Mouse (Mus musculus): ENCODE results near the gene Gm4187. TPM values are rescaled to one million over a fixed set of nuclear protein-coding genes. Genes with fewer than 3 reads are reported as not detected.
"Not testable (repeated sequence)": the region's sequence is repeated elsewhere in the genome, so short reads cannot be mapped to it uniquely, and the experiment has no call there.

Gene Gm4187
- polyA plus RNA-seq (2015; fragmentation: Nextera tagmentation; extraction: Ambion mirVana) = not detected in 2 replicates

DNA sequence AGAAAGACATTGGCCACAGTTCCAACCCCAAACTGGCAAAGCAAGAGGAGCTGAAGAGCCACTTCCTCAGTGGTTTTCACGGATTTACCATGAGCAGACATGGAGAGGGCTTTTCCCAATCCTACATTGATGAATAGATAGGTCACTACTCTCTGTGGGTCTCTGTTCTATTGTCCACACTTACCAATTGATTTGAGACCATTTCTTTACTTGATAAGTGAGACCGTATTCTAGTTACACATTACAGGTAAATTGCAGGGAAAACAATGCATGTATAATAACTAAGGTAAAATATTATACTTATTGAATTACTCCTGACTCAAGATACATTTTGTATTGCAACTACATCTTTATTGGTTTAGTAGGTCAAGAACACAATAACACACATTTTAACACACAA is at the start of gene Gm4187:
Gm4187 (minus strand) TSS at position 101 of the 400 bp plus-strand sequence.
- H3K4me1 ChIP-seq (ENCODE audit: control insufficient read depth, low read depth, low read length); H3K9me3 ChIP-seq (replicated peaks; ENCODE audit: control insufficient read depth, low read length); H3K9ac ChIP-seq (ENCODE audit: low read depth, low read length); H3K4me3 ChIP-seq (ENCODE audit: low read depth, low read length); H3K36me3 ChIP-seq (ENCODE audit: control insufficient read depth, insufficient read depth); H3K27ac ChIP-seq (ENCODE audit: low read length); H3K27me3 ChIP-seq (ENCODE audit: control insufficient read depth, insufficient read depth, low read depth, low read length); H3K4me2 ChIP-seq (ENCODE audit: low read depth, low read length); ATAC-seq (ENCODE audit: low read depth): not testable (repeated sequence)
- whole genome bisulfite sequencing (ENCODE audit: insufficient replicate concordance) = no CpG with 5 or more reads among the region's 2 CpGs

DNA sequence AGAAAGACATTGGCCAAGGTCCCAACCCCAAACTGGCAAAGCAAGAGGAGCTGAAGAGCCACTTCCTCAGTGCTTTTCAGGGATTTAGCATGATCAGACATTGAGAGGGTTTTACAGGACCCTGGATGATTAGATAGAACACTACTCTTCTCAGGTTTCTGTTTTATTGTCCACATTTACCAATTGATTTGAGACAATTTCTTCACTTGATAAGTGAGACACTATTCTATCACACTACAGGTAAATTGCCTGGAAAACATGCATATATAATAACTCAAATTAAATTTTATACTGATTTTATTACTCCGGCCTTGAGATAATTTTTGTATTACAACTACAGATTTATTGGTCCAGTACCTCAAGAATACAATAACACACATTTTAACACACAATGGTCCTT is 41.4 kb upstream of the Gm4187 start, which contains the start of gene Gm8660:
Gm8660 (minus strand) TSS at position 101 of the 400 bp plus-strand sequence.
- H3K27ac ChIP-seq (ENCODE audit: low read length); H3K9ac ChIP-seq (ENCODE audit: low read depth, low read length); ATAC-seq (ENCODE audit: low read depth); H3K4me1 ChIP-seq (ENCODE audit: control insufficient read depth, low read depth, low read length); H3K36me3 ChIP-seq (ENCODE audit: control insufficient read depth, insufficient read depth); H3K4me2 ChIP-seq (ENCODE audit: low read depth, low read length); H3K27me3 ChIP-seq (ENCODE audit: control insufficient read depth, insufficient read depth, low read depth, low read length); H3K9me3 ChIP-seq (replicated peaks; ENCODE audit: control insufficient read depth, low read length); H3K4me3 ChIP-seq (ENCODE audit: low read depth, low read length): not testable (repeated sequence)
- WGBS (ENCODE audit: insufficient replicate concordance) = no CpG with 5 or more reads among the region's 1 CpGs

Other genes starting within 250 kb of the Gm4187 start
- gene Gm16451, start 211.5 kb downstream of the Gm4187 start, polyA plus RNA-seq (2015; fragmentation: Nextera tagmentation; extraction: Ambion mirVana) = not detected in 2 replicates
- not detected in 2 replicates for gene Gm10666, start 195.0 kb downstream of the Gm4187 start, polyA plus RNA-seq (2015; fragmentation: Nextera tagmentation; extraction: Ambion mirVana)
- not detected in 2 replicates for gene Vmn1r142, start 165.7 kb downstream of the Gm4187 start, polyA plus RNA-seq (2015; fragmentation: Nextera tagmentation; extraction: Ambion mirVana)
- not detected in 2 replicates for gene Vmn1r143, start 140.3 kb downstream of the Gm4187 start, polyA plus RNA-seq (2015; fragmentation: Nextera tagmentation; extraction: Ambion mirVana)
- not detected in 2 replicates for gene Gm8653, start 128.5 kb downstream of the Gm4187 start, polyA plus RNA-seq (2015; fragmentation: Nextera tagmentation; extraction: Ambion mirVana)
- gene Gm8453, start 100.2 kb downstream of the Gm4187 start, polyA plus RNA-seq (2015; fragmentation: Nextera tagmentation; extraction: Ambion mirVana) = not detected in 2 replicates
- gene Gm8660, start 41.3 kb upstream of the Gm4187 start, polyA plus RNA-seq (2015; fragmentation: Nextera tagmentation; extraction: Ambion mirVana) = not detected in 2 replicates
- not detected in 2 replicates for gene Vmn1r148, start 83.9 kb upstream of the Gm4187 start, polyA plus RNA-seq (2015; fragmentation: Nextera tagmentation; extraction: Ambion mirVana)
- gene Vmn1r149, start 108.5 kb upstream of the Gm4187 start, polyA plus RNA-seq (2015; fragmentation: Nextera tagmentation; extraction: Ambion mirVana) = not detected in 2 replicates
- not detected in 2 replicates for gene Gm10665, start 134.4 kb upstream of the Gm4187 start, polyA plus RNA-seq (2015; fragmentation: Nextera tagmentation; extraction: Ambion mirVana)
- not detected in 2 replicates for gene Vmn1r151, start 170.0 kb upstream of the Gm4187 start, polyA plus RNA-seq (2015; fragmentation: Nextera tagmentation; extraction: Ambion mirVana)
- not detected in 2 replicates for gene Vmn1r152, start 193.2 kb upstream of the Gm4187 start, polyA plus RNA-seq (2015; fragmentation: Nextera tagmentation; extraction: Ambion mirVana)
- gene Gm8677, start 205.2 kb upstream of the Gm4187 start, polyA plus RNA-seq (2015; fragmentation: Nextera tagmentation; extraction: Ambion mirVana) = not detected in 2 replicates
- gene Gm4201, start 235.6 kb upstream of the Gm4187 start, polyA plus RNA-seq (2015; fragmentation: Nextera tagmentation; extraction: Ambion mirVana) = not detected in 2 replicates

Data from liver, embryonic 16.5 days (tissue).